Mouse (Mus musculus) liver, adult (tissue): ENCODE measurements around the gene P4hb.

Experiments used
- GATA4 ChIP-seq: IDR thresholded peaks from 2 replicates; pipeline ENCODE4 v1.6.1; 2014; ENCODE audit warnings: mild to moderate bottlenecking, low read length; ENCODE audit not compliant: insufficient replicate concordance

P4hb gene

DNA sequence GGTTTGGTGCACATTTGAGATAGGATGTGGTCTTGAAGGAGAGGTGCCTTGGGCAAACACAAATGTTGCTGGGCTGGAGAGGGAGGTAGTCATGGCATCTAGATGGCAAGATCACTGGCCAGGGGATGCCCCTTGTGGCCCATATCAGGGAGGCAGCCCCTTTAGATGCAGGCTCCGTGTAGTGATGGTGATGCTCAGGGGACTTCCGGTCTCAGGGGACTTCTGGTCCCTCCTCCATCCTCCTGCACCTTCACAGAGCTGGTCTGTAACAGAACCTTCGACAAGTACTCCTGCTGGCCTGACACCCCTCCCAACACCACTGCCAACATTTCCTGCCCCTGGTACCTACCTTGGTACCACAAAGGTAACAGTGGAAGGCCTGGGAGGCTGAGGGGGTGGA lies 37.2 kb downstream of the P4hb start:
- TF ChIP-seq GATA4, result no peak

DNA sequence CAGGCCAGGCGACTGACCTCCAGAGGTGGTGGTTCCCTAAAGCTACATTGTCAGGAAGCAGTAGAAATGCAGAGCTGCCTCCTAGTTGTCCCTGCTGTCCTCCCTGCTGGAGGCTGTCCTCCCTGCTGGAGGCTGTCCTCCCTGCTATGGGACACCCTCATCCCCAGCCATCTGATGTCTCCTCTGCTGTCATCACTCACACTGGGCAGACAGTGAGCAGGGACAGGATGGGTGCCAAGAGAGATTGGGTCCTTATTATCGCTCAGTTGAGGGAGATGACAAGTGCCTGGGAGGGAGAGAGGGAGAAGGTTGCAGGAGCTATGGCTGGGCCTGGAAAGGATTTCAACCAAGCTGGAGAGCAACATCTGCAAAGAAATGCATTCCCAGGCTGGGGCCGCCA lies 37.9 kb downstream of the P4hb start:
- TF ChIP-seq GATA4, result no peak

DNA sequence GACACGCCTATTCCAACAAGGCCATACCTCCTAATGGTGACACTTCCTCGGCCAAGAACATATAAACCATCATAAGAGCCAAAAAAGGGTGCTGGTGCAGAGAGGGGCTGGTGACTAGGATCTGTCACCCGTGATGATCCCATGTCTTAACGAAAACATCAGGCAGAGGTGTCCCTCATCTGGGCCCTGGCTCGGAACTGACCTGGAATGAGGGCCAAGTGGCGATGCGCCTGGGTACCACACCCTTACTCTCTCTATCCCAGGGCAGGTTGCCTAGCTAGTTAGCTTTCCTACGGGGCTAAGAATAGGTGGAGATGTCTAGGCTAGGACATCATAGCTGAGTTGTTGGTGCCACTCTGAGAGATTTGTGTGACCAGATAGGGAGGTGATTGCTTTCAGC lies 39.0 kb downstream of the P4hb start:
- no peak for TF ChIP-seq GATA4

DNA sequence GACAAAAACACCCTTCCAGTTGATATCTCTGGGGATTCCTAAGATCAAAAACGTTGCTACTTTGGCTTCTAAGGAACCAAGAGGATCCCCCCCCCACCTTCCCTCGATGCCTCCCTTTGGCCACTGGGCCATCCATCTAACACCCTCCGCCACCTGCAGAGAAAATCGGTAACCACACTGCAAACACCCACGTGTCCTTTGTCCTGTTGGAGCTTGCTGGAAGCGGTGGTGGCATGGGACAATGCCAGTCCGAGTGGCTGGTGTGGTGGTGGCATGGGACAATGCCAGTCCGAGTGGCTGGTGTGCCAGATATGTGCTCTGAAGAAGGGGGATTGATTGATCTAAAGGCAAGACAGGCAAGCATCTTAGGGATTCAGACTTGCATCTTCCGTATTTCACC lies 41.4 kb downstream of the P4hb start:
- no peak for TF ChIP-seq GATA4

DNA sequence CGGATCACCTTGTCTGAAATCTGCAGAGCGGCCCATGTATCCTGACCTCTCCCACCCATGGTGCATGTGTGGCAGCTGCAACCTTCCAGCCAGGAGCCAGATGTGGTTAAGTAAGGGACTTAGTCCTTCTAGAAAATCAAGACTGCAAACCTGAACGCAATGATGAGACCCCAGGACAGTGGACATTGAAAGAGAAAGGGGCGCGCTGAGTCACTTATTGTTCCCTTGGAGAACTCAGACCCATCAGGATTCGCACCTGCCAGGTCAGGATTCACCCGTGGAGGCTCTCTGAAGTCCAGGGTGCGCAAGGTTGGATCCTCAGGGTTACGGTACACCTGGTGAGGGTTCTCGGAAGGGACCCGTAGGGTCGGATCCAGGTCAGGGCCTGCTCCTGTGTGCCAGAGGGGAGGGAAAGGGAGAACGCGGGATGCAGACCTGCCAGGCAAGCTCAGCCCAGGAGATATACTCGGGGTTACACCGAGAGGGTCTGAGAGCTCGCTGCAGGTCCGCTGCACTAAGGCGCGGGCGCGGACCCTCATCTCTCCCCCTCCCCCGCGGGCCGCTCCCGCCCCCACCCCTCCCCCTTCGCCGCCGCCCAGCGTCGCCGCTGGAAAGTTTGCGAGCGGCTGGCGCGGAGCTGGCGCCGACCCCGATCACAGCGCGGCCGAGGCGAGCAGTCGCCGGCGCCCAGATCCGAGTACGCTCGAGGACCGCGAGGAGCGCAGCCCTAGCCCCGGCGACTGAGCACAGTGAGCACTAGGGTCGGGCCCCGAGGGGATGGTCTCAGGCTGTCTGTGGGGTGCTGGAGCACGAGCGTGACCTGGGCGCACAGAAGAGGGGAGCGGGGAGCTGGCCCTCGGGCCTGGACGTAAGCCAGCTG lies 42.7 kb downstream of the P4hb start, which contains the start of gene Gcgr:
Gene Gcgr, plus strand, starts transcription at position 615 of the 880 bp plus-strand sequence.
- no peak for TF ChIP-seq GATA4

DNA sequence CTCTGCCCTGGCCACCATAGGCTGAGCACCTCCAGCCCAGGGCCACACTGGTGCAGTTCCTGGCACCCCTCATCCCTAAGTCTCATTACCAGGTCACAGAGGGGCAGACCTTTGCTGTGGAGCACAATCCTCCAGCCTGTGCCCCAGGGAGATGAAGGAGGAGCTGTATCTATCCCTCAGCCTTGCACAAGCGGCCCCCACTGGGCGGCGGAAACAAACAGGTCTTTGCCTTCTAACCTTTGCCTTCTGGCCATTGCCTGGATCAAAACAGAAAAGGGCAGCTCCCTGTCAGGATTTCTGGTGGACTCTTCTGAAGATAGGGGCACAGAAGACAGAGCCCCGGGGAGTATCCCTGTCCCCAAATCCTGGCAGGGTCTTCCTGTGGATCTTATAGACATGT lies 44.1 kb downstream of the P4hb start:
- TF ChIP-seq GATA4, result no peak; the same call in 1 of the 2 replicates

DNA sequence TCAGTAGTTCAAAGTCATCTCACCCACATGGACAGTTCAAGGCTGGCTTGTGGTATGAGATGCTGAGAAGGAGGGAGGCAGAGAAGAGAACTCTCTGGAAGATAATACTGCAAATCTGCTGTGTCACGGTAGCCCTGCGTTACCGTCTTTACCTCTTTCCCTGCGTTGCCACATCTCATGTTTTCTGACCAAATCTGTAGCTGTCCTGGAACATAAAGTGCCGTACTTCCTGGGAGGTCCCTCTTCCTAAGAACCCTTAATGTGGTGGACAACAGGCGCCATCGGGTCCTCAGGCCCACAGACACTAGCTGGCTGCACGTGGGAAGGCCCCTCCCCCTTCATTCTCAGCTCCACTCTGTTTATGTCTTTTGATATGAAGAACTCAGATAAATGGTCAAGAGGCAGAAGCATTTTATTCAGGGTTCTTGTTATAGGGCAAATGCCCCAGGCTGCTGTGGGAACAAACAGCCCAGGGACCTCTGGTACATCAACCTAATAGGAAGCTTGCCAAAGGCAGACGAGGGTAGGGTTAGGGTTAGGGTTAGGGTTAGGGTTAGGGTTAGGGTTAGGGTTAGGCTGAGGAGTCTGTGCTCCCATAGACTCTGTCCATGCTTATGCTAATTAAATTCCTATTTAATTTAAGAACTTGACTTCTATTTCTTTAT lies 45.2 kb downstream of the P4hb start:
- TF ChIP-seq GATA4, result peak; percentile 19; the same call in 1 of the 2 replicates

DNA sequence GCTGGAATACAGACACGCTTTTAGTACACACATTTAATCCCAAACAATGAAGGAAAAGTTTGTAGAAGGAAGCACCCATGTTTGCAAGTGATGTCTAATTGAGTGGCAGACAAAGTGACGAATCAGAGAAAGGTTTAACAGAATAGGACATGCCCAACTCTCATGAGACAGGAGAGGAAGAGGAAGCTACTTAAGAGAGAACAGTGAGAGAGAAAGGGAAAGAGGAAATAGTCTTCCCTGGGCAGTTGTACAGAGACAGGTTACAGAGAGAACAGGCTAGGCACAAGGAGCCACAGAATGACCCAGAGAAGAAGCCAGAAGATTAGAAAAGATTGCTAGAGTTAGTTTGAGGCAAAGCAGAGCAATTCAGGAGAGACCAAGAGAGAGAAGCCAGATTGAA lies 47.1 kb downstream of the P4hb start:
- no peak for TF ChIP-seq GATA4

DNA sequence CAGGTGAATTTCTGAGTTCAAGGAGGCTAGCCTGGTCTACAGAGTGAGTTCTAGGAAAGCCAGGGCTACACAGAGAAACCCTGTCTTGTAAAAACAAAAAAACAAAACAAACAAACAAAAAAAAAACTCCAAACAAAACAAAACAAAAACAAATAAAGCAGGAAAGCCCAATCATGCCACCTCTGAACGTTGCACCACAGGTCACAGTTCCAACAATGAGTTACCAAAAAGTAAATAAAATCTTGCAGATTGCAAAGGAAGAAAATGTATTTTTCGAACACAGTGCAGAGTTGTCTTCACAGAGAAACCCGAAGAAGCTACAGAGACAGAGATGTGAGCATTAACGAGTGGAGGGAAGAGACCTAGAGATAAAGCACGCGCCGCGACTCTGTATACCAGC lies 50.5 kb downstream of the P4hb start:
- TF ChIP-seq GATA4, result no peak

DNA sequence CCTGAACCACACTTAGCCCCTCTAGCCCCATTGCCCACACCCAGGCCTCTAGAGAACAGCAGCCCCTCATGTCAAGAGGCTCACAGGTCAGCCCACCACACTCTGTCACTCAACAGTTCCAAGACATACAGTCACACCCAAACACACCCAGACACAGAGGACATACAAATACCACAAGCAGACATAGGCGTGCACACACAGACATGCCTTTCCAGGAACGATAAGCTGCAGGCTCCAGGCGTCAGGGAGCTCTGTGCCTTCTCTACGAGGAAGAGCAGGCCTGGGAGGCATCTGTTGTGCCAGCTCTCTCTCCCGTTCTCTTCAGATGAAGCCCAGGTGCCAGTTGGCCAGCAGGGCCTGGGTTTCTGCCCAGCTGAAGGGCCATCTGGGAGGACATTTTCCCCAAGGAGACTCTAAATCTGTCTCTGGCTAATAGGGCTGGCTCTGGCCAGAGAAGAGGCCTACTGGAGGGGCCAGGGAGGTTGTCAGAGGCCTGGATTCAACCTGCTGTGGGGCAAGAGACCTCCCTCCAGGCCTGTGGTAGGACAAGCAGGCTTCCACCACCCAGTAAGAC lies 52.0 kb downstream of the P4hb start:
- no peak for TF ChIP-seq GATA4

DNA sequence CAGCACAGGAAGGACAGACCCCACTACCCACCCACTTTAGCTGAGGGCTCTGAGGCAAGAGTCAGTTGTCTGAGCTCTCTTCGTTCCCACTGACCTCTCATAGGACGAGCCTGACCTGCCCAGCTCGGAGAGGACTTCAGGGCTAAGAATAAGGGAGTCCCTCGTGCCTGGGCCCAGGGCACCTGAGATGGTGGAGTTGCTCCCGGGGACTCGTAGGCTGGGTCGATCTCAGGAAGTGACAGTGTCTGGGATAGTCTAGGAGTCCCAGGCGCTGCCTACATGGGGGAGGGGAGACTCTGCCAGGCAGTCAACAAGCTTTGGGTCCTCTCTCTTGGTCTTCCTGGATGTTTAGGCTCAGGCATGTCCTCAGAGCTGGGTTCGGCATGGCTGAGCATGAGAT lies 52.6 kb downstream of the P4hb start:
- no peak for TF ChIP-seq GATA4

DNA sequence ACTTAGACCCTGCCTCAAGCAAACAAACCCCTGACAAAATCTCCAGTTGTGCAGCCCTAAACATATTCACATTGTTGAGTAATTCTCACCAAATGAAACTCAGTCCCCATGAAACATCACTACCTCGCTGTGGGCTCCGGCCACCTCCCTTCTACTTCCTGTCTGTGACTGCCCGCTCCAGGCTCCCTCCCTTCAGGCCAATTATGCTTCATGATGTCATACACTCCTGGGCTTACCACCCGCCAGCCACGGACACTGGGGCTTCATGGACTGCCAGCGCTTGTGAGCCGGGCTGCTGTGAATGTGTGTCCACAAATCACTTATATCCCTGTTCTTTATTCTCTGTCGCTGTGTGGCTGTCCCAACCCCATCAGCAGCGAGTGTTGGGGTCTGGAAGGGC lies 53.3 kb downstream of the P4hb start:
- TF ChIP-seq GATA4, result no peak

DNA sequence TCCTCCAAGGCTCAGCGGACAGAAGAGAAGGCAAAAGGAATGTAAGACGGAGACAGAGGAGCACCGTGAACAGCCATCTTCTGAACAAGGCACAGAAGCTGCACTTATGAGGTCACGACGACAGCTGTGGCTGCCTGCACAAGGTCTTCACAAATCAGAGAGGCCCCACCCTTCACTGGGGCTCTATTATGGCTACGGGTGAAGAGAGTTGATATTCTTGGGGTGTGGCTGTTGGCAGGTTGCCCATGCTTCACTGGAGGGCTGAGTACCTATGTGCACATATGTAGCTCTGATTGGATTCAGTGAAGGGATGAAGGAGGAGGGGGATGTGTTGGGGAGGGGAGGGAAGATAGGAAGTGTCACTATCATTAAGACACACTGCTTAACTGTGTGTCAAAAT lies 54.5 kb downstream of the P4hb start:
- no peak for TF ChIP-seq GATA4

DNA sequence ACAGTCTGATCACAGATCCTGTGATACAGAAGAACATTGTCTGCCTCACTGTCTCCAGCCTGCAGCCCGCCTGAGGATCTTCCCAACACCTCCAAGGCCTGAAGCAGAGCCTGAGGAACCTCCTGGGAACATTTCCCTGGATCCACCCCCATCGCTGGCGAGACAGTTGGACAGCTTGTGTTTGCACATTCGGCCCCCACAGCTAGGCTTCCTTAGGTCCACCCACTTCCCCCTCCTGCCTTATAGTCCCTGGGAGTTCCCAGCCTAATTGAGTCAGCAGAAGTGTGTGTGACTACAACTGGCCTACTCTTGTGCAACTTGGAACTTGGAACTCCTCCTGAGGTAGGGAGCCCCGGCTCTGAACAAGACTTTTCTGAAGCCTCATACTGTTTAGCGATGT lies 55.0 kb downstream of the P4hb start:
- no peak for TF ChIP-seq GATA4

DNA sequence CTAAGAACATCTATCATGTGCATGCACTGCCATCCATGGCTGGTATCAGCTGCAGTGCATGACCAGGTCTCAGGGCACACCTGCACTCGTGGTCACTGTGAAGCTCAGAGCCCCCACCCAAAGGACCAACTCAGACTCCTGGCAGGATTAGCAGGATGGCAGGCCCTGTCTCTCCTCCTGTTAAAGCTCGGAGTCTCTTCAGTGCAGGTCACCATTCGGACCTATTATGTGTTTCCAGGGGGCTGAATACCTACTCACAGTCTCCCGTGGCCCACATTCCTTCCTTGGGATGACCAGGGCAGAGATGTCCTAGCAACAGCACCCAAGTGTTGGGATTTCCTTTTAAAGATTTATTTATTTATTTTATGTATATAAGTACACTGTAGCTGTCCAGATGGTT lies 55.9 kb downstream of the P4hb start:
- no peak for TF ChIP-seq GATA4

DNA sequence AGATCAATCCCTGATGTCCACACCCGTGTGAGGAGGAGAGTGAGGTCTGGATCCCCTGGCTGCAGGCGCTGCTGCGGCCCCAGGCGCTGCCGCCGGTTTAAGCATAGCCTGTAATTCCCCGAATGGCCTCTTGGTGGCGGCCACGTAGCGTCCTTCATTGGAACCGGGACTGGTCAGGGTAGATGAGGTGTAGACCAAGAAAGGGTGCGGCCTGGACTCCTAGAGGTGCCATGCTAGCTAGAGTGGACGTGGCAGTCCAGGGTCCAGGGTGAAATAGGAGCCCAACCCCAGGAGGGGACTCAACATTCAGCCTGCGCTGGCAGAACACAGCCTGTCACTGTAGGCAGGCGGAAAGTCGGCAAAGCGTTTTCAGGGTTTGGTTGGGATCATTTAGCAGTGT lies 57.4 kb downstream of the P4hb start:
- no peak for TF ChIP-seq GATA4
